Mouse (Mus musculus) cerebellum, postnatal 14 days (tissue): ENCODE measurements around the gene Chek2.
"Not testable (repeated sequence)": the region's sequence is repeated elsewhere in the genome, so short reads cannot be mapped to it uniquely, and the experiment has no call there.

ENCODE experiments used
- DNase-seq, 2 experiments: peaks; one replicate each; pipeline ENCODE4 v3.0.0; 2021; ENCODE audit warnings: mixed read lengths in 2 of 2

Chek2 gene

DNA sequence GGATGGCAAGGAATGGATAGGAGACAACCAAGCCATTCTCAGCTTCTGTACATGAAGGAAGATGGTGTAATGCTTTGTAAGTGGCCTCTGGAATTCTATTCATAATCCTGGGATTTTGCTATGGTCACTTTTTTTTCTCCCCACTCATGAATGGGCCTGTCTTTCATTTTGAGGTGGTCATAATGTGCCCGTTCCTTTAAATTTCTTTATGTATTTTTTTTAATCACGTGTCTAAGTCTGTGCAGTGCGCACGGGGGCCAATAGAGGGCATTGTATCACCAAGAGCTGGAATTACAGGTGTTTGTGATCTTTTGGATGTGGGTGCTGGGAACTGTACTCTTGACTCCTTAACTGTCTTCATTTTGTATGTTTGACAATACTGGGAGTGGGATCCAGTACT lies 686 bp downstream of the Chek2 start:
- peak; percentile 49 to 75 for DNase-seq

DNA sequence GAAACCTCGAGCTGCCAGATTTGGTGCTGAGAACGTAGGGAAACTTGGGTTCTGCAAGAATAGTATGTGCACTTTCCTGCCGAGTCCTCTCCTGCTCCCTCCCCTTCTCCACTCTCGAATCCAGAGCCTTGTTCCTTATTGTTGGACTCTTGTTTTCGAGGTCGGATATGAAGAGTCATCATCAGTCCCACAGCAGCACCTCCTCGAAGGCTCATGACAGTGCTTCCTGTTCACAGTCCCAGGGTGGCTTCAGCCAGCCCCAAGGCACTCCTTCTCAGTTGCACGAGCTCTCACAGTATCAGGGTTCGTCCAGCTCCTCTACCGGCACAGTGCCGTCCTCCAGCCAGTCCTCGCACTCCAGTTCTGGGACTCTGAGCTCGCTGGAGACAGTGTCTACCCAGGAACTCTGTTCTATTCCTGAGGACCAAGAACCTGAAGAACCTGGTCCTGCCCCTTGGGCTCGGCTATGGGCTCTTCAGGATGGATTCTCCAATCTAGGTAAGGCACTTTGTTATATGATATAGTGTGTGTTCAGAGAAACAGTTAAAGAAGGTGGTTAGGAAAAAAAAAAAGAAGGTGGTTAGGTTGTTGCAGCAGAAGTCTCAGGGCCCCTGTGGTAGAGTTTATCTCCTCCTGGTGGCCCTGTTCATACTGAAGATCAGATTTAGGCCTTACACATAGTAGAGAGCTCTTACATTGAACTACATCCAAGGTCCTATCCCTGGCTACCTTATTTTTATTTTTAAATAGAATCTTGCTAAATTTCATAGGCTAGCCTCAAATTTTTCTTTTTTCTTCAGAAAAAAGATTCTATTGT lies 1.5 kb downstream of the Chek2 start:
- DNase-seq: no peak

DNA sequence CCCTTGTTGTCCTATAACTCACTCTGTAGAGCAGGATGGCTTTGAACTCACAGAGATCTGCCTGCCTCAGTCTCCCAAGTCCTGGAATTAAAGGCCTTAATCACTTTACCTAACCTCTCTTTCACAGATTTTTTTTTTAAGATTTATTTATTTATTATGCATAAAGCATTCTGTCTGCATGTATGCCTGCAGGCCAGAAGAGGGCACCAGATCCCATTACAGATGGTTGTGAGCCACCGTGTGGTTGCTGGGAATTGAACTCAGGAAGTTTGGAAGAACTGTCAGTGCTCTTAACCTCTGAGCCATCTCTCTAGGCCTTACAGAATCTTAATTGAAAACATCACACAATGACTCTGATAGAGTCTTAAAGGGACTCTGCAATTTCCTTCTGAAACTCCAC lies 13.2 kb downstream of the Chek2 start:
- no peak for DNase-seq

DNA sequence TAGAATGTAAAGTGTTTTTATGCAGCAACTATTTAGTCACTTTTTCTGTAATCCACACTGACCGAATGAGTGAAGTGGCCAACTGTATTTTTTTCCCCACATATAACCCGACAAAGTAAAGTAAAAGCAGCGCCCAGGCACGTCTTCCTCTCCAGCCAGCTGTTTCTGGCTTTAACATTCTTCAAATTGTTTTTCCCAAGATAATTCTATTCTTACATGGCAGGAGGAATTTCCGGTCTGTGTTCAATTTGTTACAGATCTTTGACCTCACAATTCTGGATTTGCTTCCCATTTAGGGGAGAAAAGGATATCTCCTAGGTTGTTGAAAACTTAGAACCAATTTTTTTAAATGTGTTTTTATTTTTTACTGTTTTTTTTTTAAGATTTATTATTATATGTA lies 17.3 kb downstream of the Chek2 start:
- DNase-seq: no peak

DNA sequence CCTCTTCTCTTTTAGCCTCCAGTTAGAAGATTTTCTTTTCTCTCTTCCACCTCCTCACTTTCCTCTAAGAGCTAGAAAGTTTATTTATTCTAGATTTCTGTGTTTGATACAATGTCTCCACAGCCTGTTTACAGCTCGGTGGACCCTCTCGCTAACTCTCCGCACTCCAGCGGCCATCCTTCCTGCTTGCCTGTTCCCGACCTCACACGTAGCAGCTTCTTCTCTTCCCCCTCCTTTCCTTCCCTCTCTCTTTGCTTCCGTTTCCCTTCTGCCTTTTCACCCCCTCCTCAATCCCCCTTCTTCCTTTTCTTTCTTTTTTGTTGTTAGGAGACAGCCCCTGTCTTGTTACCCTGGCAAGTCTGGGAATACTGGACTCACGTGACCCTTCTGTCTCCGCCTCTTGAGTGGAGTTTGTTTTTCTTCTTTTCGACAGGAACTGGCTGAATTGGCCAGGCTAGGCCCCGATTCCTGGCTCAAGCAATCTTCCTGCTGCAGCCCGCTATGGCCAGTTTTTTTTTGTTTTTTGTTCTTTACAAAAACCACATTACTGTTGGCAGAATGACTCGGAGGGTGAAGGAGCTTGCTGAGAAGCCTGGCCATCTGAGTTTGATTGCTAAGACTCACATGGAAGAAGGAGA lies 19.4 kb downstream of the Chek2 start:
- DNase-seq: no peak

DNA sequence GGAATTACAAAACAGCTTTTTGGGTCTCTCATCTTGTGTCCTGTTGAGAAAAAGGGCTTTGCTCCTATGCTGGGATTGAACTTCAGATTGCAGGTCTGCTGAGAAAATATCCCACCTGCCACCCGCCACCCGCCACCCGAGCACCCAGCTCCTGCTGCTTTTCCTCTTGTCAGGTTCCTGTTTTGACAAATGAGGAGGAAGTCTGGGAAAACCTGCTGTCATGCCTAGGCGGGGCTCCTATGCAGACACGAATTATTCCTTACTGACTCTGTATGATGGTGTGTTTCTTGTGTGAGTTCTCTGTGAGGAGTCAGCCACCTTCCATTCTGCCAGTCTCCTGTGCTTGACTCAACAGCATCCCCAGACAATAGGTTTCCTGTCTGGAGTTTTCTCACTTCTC lies 20.7 kb downstream of the Chek2 start:
- DNase-seq: no peak

DNA sequence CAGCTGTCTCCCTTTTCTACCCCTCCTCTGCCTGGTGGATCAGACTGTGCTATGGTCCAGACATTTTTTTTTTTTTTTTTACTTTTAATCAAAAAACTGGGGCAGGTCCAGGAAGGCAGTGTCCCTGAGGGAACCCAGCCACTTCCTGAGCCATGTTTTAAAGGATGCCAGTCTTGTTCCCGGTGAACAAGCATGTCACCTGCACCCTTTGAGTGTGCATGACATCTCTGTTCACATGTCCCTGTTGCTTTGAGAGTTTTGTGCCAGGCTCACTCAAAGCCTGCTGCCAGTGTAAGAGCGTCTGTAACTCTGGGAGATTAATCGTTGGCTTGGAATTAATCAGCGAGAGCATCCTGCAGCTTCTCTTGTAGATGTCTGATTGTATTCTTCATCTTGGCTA lies 28.7 kb downstream of the Chek2 start:
- no peak for DNase-seq

DNA sequence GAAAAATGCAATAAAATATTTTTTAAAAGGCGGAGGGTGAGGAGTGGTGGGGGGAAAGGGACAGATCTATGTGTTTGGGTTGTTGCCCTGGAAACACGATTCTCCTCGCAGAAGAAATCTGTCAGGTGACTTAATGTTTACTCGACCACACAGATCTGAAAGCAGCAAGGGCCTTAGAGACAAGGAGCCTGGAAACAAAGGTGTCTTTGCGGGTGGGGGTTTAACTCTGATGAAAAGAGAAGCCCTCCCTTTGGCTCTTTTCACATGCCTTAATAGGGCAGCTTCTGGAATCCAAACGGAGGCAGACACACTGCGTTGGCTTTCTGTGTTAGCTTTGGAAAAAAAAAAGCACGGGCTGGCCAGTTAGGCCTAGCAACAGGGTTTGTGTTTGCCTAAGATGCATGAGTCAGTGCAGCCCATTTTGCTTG lies 29.5 kb downstream of the Chek2 start:
- no peak for DNase-seq

DNA sequence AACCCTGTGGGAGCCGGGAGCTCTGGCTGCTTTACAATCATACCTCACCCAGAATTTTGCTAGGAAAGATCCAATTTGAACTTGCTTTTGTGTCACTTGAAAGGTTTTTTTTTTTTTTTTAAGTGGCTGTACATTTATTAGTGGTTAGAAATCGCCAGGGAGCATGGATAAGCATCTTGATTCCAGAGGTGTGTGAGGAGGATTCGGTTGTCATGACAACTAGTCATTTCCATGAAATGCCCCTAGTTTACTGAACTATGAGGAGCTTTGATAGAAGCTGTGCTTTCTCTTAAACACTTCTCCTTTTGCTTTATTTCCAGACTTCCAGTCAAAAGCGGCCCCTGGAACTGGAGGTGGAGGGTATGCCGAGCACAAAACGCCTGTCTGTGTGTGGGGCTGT lies 33.4 kb downstream of the Chek2 start:
- no peak for DNase-seq

DNA sequence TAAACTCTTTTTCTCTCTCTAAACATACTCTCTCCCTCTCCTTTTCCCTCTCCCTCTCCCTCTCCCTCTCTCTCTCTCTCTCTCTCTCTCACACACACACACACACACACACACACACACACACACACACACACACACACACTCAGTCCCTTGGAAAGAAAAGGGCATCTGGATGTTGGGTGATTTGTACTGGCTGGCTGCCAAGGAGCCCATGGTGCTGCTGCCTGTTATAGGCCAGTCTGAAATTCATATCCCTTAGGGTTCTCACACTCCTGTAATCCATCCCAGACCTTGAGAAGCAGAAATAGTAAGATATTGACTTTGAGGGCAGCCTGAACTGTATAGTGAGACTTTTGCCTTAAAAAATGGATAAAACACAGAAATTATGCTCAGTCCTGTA lies 34.9 kb downstream of the Chek2 start:
- peak in 1 of 2 experiments; percentile 33 for DNase-seq

DNA sequence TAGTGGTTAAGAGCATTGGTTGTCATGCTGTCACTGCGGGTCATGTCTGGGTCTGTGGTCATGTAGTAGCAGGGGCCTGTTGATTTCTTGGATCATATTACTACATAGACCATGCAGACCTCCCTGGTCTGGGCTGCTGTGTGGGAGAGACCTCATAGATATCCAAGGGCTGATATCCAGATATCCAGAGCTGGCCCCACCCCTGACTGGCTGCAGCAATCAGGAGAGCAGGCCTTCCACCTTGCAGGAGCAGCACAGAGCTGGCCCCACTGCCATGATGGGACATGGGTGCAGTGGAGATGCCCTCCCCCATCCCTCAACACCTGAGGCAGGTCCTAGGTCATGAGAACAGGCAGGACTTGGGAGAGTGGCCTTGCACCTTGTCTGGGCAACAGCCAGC lies 35.5 kb downstream of the Chek2 start:
- no peak for DNase-seq

DNA sequence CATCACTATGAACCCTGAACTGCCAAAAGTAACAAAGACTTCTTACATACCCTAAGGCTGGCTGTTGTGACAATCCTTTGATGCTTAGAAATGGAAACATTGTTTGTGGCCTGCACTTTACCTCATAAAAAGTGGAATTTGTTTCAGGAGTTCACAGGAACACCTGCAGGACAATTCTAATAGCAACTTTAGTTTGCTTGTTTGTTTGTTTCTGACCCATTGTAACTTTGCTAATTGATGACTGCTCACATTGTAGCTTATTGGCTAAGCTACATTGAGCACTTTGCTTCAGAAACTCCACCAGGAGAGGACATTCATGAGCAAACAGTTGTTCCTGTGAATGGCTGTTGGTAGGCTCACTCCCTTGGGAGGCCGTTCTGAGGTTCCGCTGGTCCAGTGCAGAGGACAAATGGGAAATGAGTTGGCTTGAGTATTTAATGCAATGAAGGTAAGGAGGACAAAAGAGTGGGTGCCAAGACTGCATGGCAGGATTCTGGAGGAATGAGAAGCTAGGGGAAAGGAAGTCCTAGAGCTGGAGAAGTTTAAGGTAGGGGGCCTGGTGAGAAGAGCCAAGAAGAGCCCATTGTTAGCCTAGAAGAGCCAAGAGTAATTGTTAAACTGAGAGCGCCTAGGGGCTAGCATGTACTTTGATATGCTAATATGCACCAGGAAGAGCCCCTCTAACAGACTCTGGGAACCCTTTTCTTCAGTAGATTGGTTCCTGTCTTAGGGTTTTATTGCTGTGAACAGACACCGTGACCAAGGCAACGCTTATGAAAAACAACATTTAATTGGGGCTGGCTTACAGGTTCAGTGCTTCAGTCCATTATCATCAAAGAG lies 38.1 kb downstream of the Chek2 start:
- no peak for DNase-seq

DNA sequence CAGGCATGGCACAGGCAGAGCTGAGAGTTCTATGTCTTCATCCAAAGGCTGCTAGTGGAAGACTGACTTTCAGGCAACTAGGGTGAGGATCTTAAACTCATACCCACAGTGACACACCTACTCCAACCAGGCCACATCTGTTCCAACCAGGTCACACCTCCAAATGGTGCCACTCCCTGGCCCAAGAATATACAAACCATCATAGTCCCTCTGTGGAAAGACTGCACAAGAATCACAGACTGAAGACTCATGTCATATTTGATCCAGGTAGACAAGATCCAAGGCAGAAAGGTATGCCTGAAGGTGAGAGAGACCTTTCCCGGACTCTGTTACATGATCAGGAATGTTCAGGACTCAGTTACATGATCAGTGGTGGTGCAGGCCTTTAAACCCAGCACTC lies 38.7 kb downstream of the Chek2 start:
- not testable (repeated sequence) for DNase-seq

DNA sequence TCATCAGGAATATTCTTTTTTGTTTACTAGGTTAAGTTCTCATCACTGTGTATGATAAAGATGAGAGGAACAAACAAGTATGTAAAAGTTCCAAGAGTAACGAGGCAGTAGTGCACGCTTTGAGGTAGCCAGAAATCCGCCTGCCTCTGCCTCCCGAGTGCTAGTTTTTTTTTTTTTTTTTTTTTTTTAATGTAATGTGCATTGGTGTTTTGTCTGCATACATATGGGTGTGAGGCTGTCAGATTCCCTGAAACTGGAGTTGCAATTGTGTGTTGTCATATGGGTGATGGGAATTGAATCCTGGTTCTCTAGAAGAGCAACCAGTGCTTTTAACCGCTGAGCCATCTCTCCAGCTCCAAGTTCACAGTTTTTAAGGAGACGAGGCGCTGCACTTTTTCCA lies 39.3 kb downstream of the Chek2 start:
- DNase-seq: no peak

DNA sequence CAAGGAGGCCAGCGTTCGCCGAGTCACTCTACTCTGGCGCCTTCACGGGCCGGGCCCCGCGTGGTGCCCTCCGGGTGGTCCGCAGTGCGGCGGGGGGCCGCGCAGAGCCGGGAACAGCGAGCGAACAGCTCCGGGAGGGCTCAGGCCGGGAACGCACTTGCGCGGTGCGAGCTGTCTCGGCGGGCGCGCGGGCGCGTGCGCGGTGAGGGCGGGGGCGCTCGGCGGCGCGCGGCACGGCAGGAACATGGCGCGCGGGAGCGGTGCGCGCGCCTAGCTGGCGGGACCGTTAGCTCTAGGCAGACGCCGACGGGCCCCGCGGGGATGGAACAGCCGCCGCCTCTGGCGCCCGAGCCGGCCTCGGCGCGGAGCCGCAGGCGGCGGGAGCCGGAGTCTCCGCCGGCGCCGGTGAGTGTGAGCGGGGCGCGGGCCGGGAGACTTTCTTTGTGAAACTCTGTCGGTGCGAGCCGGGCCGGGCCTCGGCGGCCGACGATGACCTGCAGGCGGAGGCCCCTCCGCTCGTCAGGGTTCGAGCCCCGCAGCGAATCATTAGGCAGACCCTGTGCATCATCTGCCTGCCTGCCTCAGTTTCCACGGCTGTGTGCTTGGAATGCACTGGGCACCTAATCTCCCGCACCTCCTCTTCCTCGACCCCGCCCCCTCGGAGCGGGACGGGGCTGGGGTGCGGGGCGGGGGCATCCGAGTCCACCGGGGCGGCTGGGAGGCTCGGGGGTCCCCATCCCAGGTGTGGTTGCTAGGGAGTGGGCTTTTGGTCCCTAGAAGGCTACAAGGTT lies 40.0 kb downstream of the Chek2 start, which contains the start of gene Ttc28:
TSS of gene Ttc28 (plus strand) at position 220 of the 791 bp plus-strand sequence.
- DNase-seq: peak; percentile 89 to 92

DNA sequence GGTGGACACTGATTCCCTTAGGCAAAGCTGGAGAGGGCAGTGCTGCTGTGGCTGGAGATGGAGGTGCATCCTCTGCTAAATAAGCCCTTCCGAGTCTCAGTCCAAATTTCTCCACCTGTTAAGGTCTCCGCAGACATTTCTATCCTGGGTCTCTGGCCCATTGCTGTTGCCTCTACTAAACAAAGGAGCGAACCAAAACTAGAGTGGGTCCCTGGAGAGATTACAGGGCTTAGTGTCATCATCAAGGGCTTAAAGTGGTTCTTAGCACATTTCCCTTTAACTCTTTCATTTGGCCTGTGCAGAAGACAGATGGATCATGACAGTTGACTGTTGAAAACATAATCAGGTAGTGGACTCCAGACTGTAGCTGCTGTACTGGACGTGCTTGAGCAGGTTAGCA lies 48.8 kb downstream of the Chek2 start:
- no peak for DNase-seq

DNA sequence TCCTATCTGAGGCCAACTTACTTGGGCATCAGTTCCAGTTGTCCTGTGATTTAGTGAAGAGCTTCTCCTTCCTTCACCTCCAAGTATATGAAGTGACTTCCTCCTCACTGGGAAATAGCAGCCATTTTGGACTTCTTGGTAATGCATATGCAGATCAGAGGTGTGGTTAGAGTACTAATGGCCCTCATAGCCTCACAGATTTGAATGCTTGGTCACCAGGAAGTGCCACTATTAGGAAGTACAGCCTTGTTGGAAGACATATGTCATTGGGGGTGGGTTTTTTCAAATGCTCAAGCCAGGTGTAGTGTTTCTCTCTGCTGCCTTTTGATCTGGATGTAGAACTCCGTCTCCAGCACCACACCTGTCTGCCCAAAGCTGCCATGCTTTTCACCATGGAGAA lies 50.2 kb downstream of the Chek2 start:
- no peak for DNase-seq

DNA sequence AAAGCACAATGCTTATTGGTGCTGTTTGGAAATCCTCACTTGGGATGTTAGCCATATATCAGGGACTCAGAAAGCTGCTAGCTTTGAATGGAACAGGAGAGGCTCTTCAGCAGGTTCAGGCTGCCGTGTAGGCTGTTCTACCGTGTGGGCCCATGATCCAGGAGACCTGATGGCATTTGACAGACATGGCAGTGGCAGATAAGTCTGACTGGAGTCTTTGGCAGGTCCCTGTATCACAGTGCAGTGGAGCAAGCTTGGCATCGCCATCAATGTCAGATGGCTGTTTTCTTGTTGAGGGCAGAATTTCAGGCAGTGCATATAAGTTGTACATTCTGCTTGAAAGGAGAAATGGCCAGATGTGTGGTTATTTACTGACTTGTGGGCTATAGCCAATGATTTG lies 50.8 kb downstream of the Chek2 start:
- peak; percentile 37 to 39 for DNase-seq

DNA sequence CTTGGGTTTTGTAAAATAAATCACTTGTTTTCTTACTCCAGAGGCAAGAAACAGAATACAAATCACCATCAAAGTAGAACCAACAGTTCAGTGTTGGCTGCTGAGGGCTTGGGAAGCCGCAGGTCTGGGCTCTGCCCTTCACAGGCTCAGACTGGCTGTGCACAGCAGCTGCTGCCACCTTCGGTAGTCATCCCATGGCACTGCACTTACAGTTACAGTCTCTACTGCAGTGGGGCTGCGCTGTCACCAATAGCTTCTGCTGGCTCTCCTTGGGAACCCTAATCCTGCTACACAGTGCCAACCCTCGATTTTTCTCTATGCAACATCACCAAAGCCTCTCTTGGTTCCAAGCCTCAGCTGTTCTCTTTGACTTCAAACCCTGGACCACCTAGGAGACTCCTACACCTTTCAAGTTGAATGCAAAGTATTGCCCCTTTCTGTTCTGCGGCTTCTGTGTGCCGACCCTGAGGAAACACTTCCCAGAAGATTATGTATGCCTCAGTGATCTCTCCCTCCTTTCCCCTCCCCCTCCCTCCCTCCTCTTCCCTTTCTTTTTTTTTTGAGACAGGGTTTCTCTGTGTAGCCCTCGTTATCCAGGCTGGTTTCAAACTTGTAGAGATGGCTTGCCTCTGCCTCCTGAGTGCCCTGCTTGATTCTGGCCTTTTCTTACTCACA lies 57.5 kb downstream of the Chek2 start:
- DNase-seq: no peak

DNA sequence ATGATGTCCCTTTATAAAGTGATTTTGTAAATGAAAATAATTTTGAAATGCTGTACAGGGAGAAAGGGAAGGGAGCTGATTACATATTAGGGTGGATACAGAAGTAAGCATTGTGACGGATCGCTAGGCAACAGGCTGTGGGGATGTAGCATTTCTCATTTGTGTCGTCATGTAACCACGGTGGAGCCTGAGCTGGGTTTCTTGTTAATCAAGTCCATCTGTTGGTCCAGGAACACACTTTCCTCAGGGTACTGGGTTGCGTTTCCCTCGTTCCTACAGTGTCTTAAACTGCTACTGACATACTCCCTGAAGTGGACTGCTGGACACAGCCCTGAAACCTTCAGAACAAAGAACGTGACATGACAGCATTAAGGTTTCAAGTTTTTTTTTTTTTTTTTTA lies 58.4 kb downstream of the Chek2 start:
- no peak for DNase-seq

DNA sequence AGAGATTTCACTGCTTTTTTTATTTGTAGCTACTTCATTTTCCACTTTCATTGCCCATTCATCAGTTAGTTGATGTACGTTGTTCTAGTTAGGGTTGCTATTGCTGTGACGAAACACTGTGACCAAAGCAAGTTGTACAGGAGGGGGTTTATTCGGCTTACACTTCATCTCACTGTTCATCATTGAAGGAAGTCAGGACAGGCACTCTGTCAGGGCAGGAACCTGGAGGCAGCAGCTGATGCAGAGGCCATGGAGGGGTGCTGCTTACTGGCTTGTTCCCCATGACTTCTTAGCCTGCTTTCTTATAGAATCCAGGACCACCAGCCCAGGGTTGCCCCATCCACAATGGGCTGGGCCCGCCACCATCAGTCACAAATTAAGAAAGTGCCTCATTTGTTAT lies 59.0 kb downstream of the Chek2 start:
- no peak for DNase-seq

DNA sequence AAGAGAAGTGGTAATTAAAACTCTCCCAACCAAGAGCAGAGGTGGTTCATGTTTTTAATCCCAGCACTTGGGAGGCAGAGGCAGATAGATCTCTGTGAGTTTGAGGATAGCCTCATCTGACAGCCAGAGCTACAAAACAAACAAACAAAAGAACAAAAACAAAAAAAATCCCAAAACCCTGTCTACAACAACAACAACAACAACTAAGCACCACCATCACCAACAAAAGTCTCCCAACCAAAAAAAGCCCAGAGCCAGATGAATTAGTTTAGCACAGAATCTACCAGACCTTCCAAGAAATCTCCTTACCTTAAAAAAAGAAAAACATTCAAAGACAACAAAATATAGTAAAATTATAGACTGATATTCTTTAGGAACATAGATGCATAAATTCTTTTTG lies 60.6 kb downstream of the Chek2 start:
- no peak for DNase-seq
